Mouse (Mus musculus) stomach, embryonic 16.5 days (tissue): Measurements from ENCODE around the gene Ptbp1. TPM values are rescaled to one million over a fixed set of nuclear protein-coding genes. Genes with fewer than 3 reads are reported as not detected.

Source experiments
- ATAC-seq: fragments of 200-750 bp; cut with Nextera tagmentation; 2 replicates; pipeline ENCODE4 v1.8.0; 2017; ENCODE audit warnings: moderate number of reproducible peaks, moderate TSS enrichment; ENCODE audit not compliant: insufficient read depth, low FRiP score
- H3K27ac ChIP-seq: fragments of 300-500 bp; sonication (generic); 2 replicates; pipeline ENCODE4 v1.5.1; 2014; ENCODE audit warnings: low read length
- H3K27me3 ChIP-seq: fragments of 300-500 bp; sonication (generic); 2 replicates; pipeline ENCODE4 v1.6.1; 2014; ENCODE audit warnings: low read length, control low read depth, mixed read lengths; ENCODE audit not compliant: control insufficient read depth, insufficient read depth
- H3K36me3 ChIP-seq: fragments of 300-500 bp; sonication (generic); 2 replicates; pipeline ENCODE4 v1.6.1; 2014; ENCODE audit warnings: low read length; ENCODE audit not compliant: control insufficient read depth, insufficient read depth
- H3K4me1 ChIP-seq: fragments of 300-500 bp; sonication (generic); 2 replicates; pipeline ENCODE4 v1.6.1; 2014; ENCODE audit warnings: low read length, control low read depth, mixed read lengths; ENCODE audit not compliant: control insufficient read depth, insufficient read depth
- H3K4me2 ChIP-seq: fragments of 300-500 bp; sonication (generic); 2 replicates; pipeline ENCODE4 v1.6.1; 2014; ENCODE audit warnings: low read depth, low read length, mixed read lengths
- H3K4me3 ChIP-seq: fragments of 300-500 bp; sonication (generic); replicated peaks from 2 replicates; pipeline ENCODE4 v1.5.1; 2014; ENCODE audit warnings: mild to moderate bottlenecking, low read length
- H3K9ac ChIP-seq: fragments of 300-500 bp; sonication (generic); 2 replicates; pipeline ENCODE4 v1.6.1; 2014; ENCODE audit warnings: low read length
- H3K9me3 ChIP-seq: fragments of 300-500 bp; sonication (generic); replicated peaks from 2 replicates; pipeline ENCODE4 v1.6.1; 2016; ENCODE audit warnings: low read length, control low read depth; ENCODE audit not compliant: control insufficient read depth
- WGBS: fragments of 180-500 bp; shearing (Covaris S2); extraction: QIAGEN DNeasy Blood & Tissue Kit; methylation state at CpG from one replicate; pipeline ENCODE4 v1.1.7; 2014; 5-methylcytosine and 5-hydroxymethylcytosine counted together
- microRNA-seq: library from miRNA; unstranded; fragments of <30 nt; microRNA quantifications from one replicate; pipeline ENCODE4, GENCODE M21; 2016
- polyA plus RNA-seq: library from polyadenylated mRNA; unstranded; fragments of >200 nt; fragmentation: Nextera tagmentation; extraction: Ambion mirVana; gene quantifications from 2 replicates; pipeline ENCODE4 v1.2.1, GENCODE M21; 2015

Gene Ptbp1
- polyA plus RNA-seq, 1 experiment from 2014 or later: 268 TPM

DNA sequence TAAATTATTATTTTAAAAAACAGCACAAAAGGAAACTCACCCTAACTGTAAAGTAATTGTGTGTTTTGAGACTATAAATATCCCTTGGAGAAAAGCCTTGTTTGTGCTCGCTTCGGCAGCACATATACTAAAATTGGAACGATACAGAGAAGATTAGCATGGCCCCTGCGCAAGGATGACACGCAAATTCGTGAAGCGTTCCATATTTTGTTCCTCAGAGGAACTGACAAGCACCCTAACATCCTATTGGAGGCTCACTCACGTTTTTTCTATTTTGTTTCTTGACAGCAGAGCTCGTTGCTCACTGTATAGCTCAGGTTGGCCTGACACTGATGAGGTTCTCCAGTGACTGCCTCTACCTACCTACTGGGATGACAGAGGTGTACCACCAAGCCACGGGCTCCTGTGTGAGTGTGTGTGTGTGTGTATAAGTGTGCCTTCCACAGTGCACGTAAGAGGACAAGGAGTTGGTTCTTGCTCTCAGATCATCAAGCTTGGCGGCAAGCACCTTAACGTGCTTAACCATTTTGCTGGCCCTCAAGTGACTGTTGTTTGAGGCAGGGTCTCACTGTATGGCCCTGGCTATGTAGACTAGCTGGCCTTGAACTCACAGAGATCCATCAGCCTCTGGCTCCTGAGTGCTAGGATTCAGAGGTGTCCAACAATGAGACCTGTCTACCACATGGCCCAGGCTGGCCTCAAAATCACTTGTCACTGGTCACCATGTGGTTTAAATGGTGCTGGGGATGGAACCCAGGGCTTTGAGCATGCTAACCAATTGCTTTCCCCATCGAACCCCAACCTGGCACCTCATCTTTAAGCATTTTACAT is 55.1 kb downstream of the Ptbp1 start:
- peaks cover 11% of the 10 kb centered on the region for H3K4me1 ChIP-seq
- peak overlapping the region; percentile 85 for H3K27ac ChIP-seq
- peak; percentile 51; the same call in 1 of the 2 replicates for ATAC-seq
- peak overlapping the region; percentile 34 for H3K9ac ChIP-seq
- H3K9me3 ChIP-seq: no peaks in the 10 kb centered on the region
- H3K4me3 ChIP-seq: peak overlapping the region; percentile 8
- no peaks in the 10 kb centered on the region for H3K27me3 ChIP-seq
- H3K36me3 ChIP-seq: peaks cover 26% of the 10 kb centered on the region
- H3K4me2 ChIP-seq: peak overlapping the region; percentile 39
- 19% methylated on average over 14 of the region's 14 CpGs for WGBS

DNA sequence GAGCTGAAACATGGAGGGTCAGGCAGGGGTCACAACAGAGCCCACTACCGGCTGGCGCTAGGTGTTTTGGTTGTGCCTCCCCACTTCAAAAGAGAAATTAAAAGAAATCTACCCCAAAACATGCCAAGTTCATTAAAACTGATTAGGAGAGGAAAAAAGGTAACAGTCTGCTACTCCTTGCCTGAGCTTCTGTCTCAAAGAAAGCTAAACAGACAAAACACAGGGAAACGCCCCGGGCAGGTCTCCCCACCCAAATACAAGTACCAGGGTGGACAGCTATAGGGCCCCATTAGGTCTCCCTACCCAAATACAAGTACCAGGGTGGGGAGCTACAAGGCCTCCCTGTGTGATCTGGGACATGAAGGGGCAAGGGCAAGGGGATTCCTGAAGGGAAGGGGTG is 56.3 kb downstream of the Ptbp1 start, which contains the start of gene Gm26602:
Gene Gm26602 (plus strand): TSS at position 301 of the 400 bp plus-strand sequence.
- Histone ChIP-seq H3K4me1 (peaks cover 23% of the 10 kb centered on the region), H3K9ac (peak within 1 kb of the TSS; percentile 34), H3K4me2 (no peak within 1 kb of the TSS), H3K27ac (peak within 1 kb of the TSS; percentile 85; the same call in 1 of the 2 replicates), H3K27me3 (no peaks in the 10 kb centered on the region), H3K4me3 (no peak within 1 kb of the TSS), H3K36me3 (peaks cover 16% of the 10 kb centered on the region; the same call in 1 of the 2 replicates), H3K9me3 (no peaks in the 10 kb centered on the region)
- no peak for ATAC-seq
- 93% methylated on average over 4 of the region's 4 CpGs for WGBS

DNA sequence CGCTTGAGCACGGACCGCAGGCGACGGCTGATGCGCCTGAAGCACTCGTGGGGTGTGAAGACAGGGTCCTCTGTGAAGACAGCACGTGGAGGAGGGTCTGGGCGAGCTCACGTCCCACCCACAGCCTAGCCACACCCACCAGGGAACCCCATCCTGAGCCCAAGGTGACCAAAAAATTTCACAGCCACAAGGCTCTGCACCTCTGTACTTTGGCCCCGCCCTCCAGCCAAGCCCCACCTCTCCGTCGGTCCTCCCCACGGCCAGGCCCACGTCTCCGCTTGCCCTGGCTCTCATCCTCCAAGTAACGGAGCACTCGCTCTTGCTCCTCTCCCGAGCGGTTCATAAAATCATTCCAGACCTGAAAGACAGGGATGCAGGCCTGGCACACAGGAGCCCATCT is 58.2 kb downstream of the Ptbp1 start:
- Histone ChIP-seq H3K9ac (no peak overlapping the region), H3K36me3 (0 out of 2 replicates have a peak, but pooled peaks cover 8% of the 10 kb centered on the region), H3K4me1 (peaks cover 30% of the 10 kb centered on the region), H3K27me3 (no peaks in the 10 kb centered on the region), H3K4me2 (no peak overlapping the region), H3K4me3 (no peak overlapping the region), H3K9me3 (no peaks in the 10 kb centered on the region), H3K27ac (no peak overlapping the region)
- no peak for ATAC-seq
- WGBS: 65% methylated on average over 20 of the region's 20 CpGs

Small RNAs within 50 kb of the gene (microRNA-seq; reads per million reads assigned to microRNA genes)
- not detected for gene Mir6910

Other genes with a start within 250 kb of the Ptbp1 start
- 0.03 TPM in 1 of 2 replicates, not detected in the other for gene C2cd4c, start 240.4 kb upstream of the Ptbp1 start, polyA plus RNA-seq
- 3.0 and 3.2 TPM in 2 replicates for gene Shc2, start 216.5 kb upstream of the Ptbp1 start, polyA plus RNA-seq
- gene Odf3l2, start 208.7 kb upstream of the Ptbp1 start, polyA plus RNA-seq: not detected in 2 replicates
- 33.7 and 41.9 TPM in 2 replicates for gene Madcam1, start 189.9 kb upstream of the Ptbp1 start, polyA plus RNA-seq
- 47.4 and 53.2 TPM in 2 replicates for gene Tpgs1, start 185.1 kb upstream of the Ptbp1 start, polyA plus RNA-seq
- gene Cdc34, start 172.2 kb upstream of the Ptbp1 start, polyA plus RNA-seq: 84.6 and 86.3 TPM in 2 replicates
- gene Gzmm, start 165.4 kb upstream of the Ptbp1 start, polyA plus RNA-seq: 0.31 and 0.44 TPM in 2 replicates
- gene Bsg, start 149.9 kb upstream of the Ptbp1 start, polyA plus RNA-seq: 983 and 1,041 TPM in 2 replicates
- not detected in 2 replicates for gene Hcn2, start 137.8 kb upstream of the Ptbp1 start, polyA plus RNA-seq
- gene Polrmt, start 107.8 kb upstream of the Ptbp1 start, polyA plus RNA-seq: 33.3 and 40.9 TPM in 2 replicates
- gene Fgf22, start 99.4 kb upstream of the Ptbp1 start, polyA plus RNA-seq: 0.37 and 0.50 TPM in 2 replicates
- 29.9 and 34.8 TPM in 2 replicates for gene Rnf126, start 87.5 kb upstream of the Ptbp1 start, polyA plus RNA-seq
- 18.1 and 23.1 TPM in 2 replicates for gene Fstl3, start 77.2 kb upstream of the Ptbp1 start, polyA plus RNA-seq
- 0.55 and 0.72 TPM in 2 replicates for gene Prss57, start 63.5 kb upstream of the Ptbp1 start, polyA plus RNA-seq
- 56.8 and 58.0 TPM in 2 replicates for gene Palm, start 60.9 kb upstream of the Ptbp1 start, polyA plus RNA-seq
- 50.6 and 62.3 TPM in 2 replicates for gene Misp, start 33.4 kb upstream of the Ptbp1 start, polyA plus RNA-seq
- gene Prtn3, start 20.0 kb downstream of the Ptbp1 start, polyA plus RNA-seq: 4.1 and 7.2 TPM in 2 replicates
- 28.7 and 29.1 TPM in 2 replicates for gene Plppr3, start 20.2 kb downstream of the Ptbp1 start, polyA plus RNA-seq
- gene Elane, start 31.8 kb downstream of the Ptbp1 start, polyA plus RNA-seq: 6.3 and 9.8 TPM in 2 replicates
- gene Cfd, start 36.4 kb downstream of the Ptbp1 start, polyA plus RNA-seq: not detected in 2 replicates
- 39.6 and 42.3 TPM in 2 replicates for gene Med16, start 54.5 kb downstream of the Ptbp1 start, polyA plus RNA-seq
- 4.1 TPM in 1 of 2 replicates, not detected in the other for gene Gm26602, start 56.4 kb downstream of the Ptbp1 start, polyA plus RNA-seq
- gene Kiss1r, start 62.5 kb downstream of the Ptbp1 start, polyA plus RNA-seq: 0.89 and 0.97 TPM in 2 replicates
- 160 and 176 TPM in 2 replicates for gene R3hdm4, start 66.8 kb downstream of the Ptbp1 start, polyA plus RNA-seq
- 4.9 and 5.2 TPM in 2 replicates for gene Arid3a, start 72.6 kb downstream of the Ptbp1 start, polyA plus RNA-seq
- gene Wdr18, start 105.7 kb downstream of the Ptbp1 start, polyA plus RNA-seq: 76.7 and 86.9 TPM in 2 replicates
- 0.21 and 0.45 TPM in 2 replicates for gene Grin3b, start 116.3 kb downstream of the Ptbp1 start, polyA plus RNA-seq
- 5.6 TPM in 2 replicates for gene Tmem259, start 129.9 kb downstream of the Ptbp1 start, polyA plus RNA-seq
- 333 and 334 TPM in 2 replicates for gene Cnn2, start 134.2 kb downstream of the Ptbp1 start, polyA plus RNA-seq
- 6.3 and 7.4 TPM in 2 replicates for gene Abca7, start 142.1 kb downstream of the Ptbp1 start, polyA plus RNA-seq
- gene Arhgap45, start 162.2 kb downstream of the Ptbp1 start, polyA plus RNA-seq: 7.8 and 9.7 TPM in 2 replicates
- 174 and 180 TPM in 2 replicates for gene Polr2e, start 185.4 kb downstream of the Ptbp1 start, polyA plus RNA-seq
- gene Gpx4, start 192.7 kb downstream of the Ptbp1 start, polyA plus RNA-seq: 445 and 507 TPM in 2 replicates